Mouse (Mus musculus) macrophage (primary cell): ENCODE results near the gene Camsap3. TPM values are rescaled to one million over a fixed set of nuclear protein-coding genes. Genes with fewer than 3 reads are reported as not detected.

ENCODE experiments used
- H3K27ac ChIP-seq: fragments of 350-480 bp; formaldehyde crosslinking; 2 replicates; pipeline ENCODE4 v1.9.0; 2021
- H3K36me3 ChIP-seq: fragments of 350-480 bp; formaldehyde crosslinking; 2 replicates; pipeline ENCODE4 v1.9.0; 2021; ENCODE audit errors: inconsistent target
- H3K4me3 ChIP-seq: fragments of 350-480 bp; formaldehyde crosslinking; 2 replicates; pipeline ENCODE4 v1.9.0; 2021; ENCODE audit errors: inconsistent target
- H3K79me2 ChIP-seq: fragments of 350-480 bp; formaldehyde crosslinking; 2 replicates; pipeline ENCODE4 v1.9.0; 2021; ENCODE audit errors: inconsistent target
- WGBS: methylation state at CpG from one replicate; pipeline ENCODE4 v1.1.7; 2026; ENCODE audit warnings: inconsistent platforms; ENCODE audit not compliant: missing documents; 5-methylcytosine and 5-hydroxymethylcytosine counted together
- polyA plus RNA-seq: library from polyadenylated mRNA; stranded (reverse); fragments of 250-400 nt; gene quantifications from 3 replicates; pipeline ENCODE4 v1.2.4, GENCODE M21; 2018; ENCODE audit warnings: inconsistent platforms

The Camsap3 gene
- polyA plus RNA-seq, 1 experiment from 2014 or later, result 0.52 TPM

- H3K27ac ChIP-seq, result no peak overlapping the region
- 100% methylated on average over 2 of the region's 2 CpGs for WGBS
- H3K4me3 ChIP-seq, result no peak overlapping the region
- H3K79me2 ChIP-seq, result no peaks in the 10 kb centered on the region
- H3K36me3 ChIP-seq, result no peaks in the 10 kb centered on the region
Observed at GRCm38 (mm10) chr8:3586452-3586851, 641 bp upstream of the Camsap3 start.

DNA sequence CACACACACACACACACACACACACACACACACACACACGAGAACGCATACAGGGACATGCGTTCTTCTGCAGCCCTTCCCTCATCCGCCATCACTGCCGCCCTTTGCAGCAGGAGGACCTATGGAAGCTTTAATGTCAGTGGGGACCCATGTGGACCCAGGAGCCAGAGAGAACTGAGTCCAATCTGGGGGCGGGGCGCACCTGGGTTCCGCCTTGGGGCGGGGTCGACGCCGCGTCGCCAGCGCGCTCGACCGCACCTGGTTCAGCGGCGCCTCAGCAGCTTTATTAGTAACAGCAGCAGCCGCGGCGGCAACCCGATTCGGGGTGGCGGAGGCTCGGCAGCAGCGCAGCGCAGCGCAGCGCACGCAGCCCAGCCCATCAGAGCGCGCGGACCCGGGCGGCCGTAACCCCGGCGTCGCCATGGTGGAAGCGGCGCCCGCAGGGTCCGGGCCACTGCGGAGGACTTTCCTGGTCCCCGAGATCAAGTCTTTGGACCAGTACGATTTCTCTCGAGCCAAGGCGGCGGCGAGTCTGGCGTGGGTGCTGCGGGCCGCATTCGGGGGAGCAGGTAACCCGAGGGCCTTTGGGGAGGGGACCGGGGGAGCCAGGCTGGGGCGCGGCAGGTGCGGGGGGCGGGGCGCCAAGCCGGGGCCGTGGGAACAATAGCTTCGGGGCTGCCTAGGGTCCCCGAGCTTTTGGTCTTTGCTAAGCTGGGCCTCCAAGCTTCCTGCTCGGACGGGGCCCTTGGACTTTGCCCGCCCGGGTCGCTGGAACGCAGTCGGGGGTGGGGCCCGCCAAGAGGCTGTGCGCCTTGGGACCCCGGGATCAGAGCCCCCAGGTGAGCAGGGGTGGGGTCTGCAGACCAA lies 531 bp downstream of the Camsap3 start:
- Histone ChIP-seq H3K36me3 (no peaks in the 10 kb centered on the region), H3K79me2 (no peaks in the 10 kb centered on the region), H3K4me3 (no peak overlapping the region), H3K27ac (no peak overlapping the region)
- WGBS, result 2% methylated on average over 67 of the region's 77 CpGs

GRCm38 (mm10) chr8:3588258-3588633 lies 1.2 kb downstream of the Camsap3 start:
- H3K4me3 ChIP-seq, result no peak overlapping the region
- no peaks in the 10 kb centered on the region for H3K79me2 ChIP-seq
- H3K36me3 ChIP-seq, result no peaks in the 10 kb centered on the region
- 40% methylated on average over 6 of the region's 11 CpGs for WGBS
- no peak overlapping the region for H3K27ac ChIP-seq

DNA sequence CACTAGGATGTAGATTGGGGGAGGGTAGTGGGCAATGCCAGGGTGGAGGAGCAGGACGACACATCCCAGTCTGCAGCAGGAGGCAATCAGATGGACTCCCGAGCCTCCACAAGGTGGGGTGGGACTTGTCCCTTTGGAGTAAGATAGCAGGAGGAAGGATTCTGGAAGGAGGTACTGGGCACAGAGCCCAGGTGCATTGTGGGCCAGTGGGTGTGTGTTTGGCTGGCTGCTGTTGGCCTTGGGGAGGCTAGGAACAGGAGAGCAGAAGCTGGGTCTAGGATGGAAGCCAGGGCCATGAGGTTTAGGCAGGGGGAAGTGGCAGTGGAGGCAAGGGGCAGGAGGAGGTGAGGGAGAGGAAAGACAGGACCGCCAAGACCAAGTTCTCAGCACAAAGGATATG lies 6.4 kb downstream of the Camsap3 start:
- H3K4me3 ChIP-seq, result no peak overlapping the region
- no peaks in the 10 kb centered on the region for H3K79me2 ChIP-seq
- no peaks in the 10 kb centered on the region for H3K36me3 ChIP-seq
- no peak overlapping the region for H3K27ac ChIP-seq
- 71% methylated on average over 3 of the region's 3 CpGs for WGBS

- Histone ChIP-seq H3K36me3 (no peaks in the 10 kb centered on the region), H3K27ac (no peak overlapping the region), H3K79me2 (no peaks in the 10 kb centered on the region), H3K4me3 (no peak overlapping the region)
- 93% methylated on average over 2 of the region's 2 CpGs for WGBS
Observed at GRCm38 (mm10) chr8:3594466-3594865, 7.4 kb downstream of the Camsap3 start.

DNA sequence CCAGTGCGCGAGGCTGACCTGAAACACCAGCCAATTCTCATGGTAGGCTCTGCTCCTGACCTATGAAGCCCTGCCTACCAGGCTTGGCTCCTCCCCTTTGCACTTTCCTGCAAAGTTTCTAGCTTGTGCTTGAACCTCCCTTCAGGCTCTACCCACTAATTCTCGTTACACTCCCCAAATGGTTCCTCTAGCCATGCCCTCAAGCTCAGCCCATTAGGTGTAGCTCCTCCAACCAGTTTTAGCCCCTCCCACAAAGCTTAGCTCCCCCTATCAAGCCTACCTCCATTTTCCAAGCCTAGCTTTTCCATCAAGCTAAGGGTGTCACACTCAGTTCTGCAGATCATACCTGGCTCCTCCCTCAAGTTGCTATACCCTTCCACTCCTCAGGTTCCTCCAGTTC lies 11.0 kb downstream of the Camsap3 start:
- Histone ChIP-seq H3K36me3 (no peaks in the 10 kb centered on the region), H3K4me3 (no peak overlapping the region), H3K27ac (no peak overlapping the region), H3K79me2 (no peaks in the 10 kb centered on the region)
- WGBS, result 86% methylated on average over 3 of the region's 3 CpGs

DNA sequence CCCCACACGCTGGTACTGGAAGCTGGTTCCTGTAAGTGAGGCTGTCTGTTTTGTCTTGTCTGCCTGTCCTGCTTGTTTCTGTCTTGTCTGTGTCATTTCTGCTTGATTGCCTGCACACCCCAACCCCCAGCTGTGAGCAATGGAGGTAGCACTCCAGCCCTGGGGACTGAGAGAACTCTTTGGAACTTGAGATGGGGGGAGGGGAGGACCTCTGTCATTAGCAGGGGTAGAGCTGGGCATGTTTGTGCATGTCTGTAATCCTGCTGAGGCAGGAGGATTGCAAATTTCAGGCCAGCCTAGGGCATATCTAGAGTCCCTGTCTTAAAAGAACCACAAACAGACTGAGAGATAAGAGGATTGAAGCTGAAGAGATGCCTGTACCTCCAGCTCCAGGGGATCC lies 12.1 kb downstream of the Camsap3 start:
- Histone ChIP-seq H3K27ac (no peak overlapping the region), H3K79me2 (no peaks in the 10 kb centered on the region)
- WGBS, result 95% methylated on average over 1 of the region's 1 CpGs

GRCm38 (mm10) chr8:3600401-3600800 lies 13.3 kb downstream of the Camsap3 start:
- no peaks in the 10 kb centered on the region for H3K36me3 ChIP-seq
- no peak overlapping the region for H3K4me3 ChIP-seq
- no peak overlapping the region for H3K27ac ChIP-seq
- 97% methylated on average over 5 of the region's 6 CpGs for WGBS
- no peaks in the 10 kb centered on the region for H3K79me2 ChIP-seq

More for the DNA sequence above, 12.1 kb downstream of the Camsap3 start:
- H3K36me3 ChIP-seq, result no peaks in the 10 kb centered on the region
- no peak overlapping the region for H3K4me3 ChIP-seq

DNA sequence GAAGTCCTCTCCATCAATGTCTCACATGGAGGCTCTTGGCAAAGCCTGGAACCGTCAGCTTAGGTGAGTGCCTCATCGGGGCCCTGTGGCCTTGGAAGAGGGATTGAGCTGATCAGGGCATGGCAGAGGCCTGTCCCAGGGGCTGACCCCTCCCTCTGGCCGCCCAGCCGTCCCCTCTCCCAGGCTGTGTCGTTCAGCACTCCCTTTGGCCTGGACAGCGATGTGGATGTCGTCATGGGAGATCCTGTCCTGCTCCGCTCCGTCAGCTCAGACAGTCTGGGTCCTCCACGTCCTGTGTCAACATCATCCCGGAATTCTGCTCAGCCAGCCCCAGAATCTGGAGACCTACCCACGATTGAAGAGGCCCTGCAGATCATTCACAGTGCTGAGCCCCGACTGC lies 16.3 kb downstream of the Camsap3 start:
- 93% methylated on average over 13 of the region's 13 CpGs for WGBS
- Histone ChIP-seq H3K4me3 (no peak overlapping the region), H3K36me3 (no peaks in the 10 kb centered on the region), H3K79me2 (no peaks in the 10 kb centered on the region), H3K27ac (no peak overlapping the region)

DNA sequence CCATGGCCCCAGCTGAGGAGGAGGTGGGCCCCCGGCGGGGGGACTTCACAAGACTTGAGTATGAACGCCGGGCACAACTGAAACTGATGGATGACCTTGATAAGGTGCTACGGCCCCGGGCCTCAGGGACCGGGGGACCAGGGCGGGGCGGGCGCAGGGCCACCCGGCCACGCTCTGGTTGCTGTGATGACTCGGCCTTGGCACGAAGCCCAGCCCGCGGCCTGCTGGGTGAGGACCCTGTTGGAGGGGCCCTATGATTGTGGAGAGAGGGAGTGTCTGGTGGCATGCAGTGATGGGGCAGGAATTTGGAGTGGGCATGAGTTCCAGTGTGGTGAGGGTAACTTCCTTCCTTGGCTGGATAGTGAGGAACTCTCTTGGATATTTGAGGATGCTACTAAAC lies 19.5 kb downstream of the Camsap3 start:
- 26% methylated on average over 14 of the region's 16 CpGs for WGBS
- H3K36me3 ChIP-seq, result peaks cover 19% of the 10 kb centered on the region
- H3K79me2 ChIP-seq, result no peaks in the 10 kb centered on the region

DNA sequence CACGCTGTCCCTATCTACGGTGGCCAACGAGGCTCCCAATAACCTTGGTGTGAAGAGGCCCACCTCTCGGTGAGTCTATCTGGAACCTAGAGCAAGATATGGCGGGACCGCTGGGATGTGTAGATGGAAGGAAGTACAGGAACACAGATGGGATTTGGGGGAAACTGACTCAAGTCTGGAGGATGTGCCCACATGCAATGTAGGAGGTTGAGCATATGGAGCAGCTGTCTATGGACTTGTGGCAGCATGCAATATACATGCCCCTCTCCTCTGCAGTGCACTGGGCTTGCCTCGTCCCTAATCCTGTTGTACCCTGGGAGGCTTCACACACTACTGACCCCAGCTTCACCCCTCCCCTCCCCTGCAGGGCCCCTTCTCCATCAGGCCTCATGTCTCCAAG lies 20.7 kb downstream of the Camsap3 start:
- 97% methylated on average over 7 of the region's 7 CpGs for WGBS
- no peak overlapping the region for H3K27ac ChIP-seq
- H3K79me2 ChIP-seq, result no peaks in the 10 kb centered on the region
- no peak overlapping the region for H3K4me3 ChIP-seq
- H3K36me3 ChIP-seq, result peaks cover 32% of the 10 kb centered on the region

More for the DNA sequence above, 19.5 kb downstream of the Camsap3 start:
- no peak overlapping the region for H3K27ac ChIP-seq
- H3K4me3 ChIP-seq, result no peak overlapping the region

DNA sequence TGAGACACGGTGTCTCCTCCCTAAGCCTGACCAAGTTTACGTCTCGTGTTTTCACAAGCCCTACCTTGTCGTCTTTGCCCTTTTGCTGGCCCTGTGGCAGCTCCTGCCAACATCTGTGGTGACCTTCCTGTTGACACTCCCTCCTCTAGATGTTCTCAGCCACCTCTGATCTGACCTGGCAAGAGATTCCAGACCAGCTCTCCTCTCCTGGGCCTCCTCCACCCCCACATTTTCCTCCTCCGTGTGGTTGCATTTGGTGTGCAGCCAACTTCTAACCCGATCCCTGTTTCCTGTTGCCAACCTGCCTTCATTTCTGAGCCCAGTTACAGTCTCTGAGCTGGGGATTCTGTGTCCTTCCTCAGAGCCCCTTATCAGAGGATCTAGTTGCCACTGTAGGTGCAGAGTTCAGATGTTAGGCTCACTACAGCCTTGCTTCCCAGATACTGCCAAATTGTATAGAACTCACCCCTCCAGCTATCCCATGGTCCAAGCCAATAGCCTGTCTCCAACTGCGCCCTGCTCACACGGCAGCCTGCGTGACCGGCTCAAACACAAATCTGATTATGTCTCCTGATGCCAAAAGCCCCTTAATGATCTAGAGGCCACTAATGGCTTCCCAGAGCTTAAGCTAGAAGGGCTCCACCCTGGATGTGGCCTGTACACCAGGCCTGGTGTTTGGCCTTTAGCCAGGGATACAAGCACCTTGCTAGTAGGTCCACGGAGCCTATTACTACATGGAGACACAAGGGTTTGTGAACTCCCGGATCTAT lies 22.1 kb downstream of the Camsap3 start:
- peaks cover 46% of the 10 kb centered on the region for H3K36me3 ChIP-seq
- no peak overlapping the region for H3K4me3 ChIP-seq
- 56% methylated on average over 12 of the region's 12 CpGs for WGBS
- H3K27ac ChIP-seq, result no peak overlapping the region
- H3K79me2 ChIP-seq, result no peaks in the 10 kb centered on the region

DNA sequence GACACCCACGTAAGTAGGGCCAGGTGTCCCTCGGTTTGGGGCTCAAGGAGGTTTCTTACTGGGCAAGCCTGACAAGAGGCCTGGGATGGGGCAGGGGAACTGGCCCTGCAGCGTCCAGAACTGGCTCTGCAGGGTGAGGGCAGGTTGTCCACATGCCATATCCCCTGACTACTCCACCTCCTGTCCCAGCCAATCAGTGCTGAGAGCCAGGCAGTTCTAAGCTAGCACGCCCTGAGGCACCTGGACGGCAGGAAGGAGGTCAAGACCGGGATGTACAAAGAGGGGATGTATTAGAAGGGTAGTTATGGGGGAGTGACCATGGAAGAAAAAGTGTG lies 22.7 kb downstream of the Camsap3 start:
- H3K27ac ChIP-seq, result no peak overlapping the region
- H3K36me3 ChIP-seq, result peaks cover 51% of the 10 kb centered on the region
- 98% methylated on average over 6 of the region's 6 CpGs for WGBS
- no peaks in the 10 kb centered on the region for H3K79me2 ChIP-seq
- no peak overlapping the region for H3K4me3 ChIP-seq

DNA sequence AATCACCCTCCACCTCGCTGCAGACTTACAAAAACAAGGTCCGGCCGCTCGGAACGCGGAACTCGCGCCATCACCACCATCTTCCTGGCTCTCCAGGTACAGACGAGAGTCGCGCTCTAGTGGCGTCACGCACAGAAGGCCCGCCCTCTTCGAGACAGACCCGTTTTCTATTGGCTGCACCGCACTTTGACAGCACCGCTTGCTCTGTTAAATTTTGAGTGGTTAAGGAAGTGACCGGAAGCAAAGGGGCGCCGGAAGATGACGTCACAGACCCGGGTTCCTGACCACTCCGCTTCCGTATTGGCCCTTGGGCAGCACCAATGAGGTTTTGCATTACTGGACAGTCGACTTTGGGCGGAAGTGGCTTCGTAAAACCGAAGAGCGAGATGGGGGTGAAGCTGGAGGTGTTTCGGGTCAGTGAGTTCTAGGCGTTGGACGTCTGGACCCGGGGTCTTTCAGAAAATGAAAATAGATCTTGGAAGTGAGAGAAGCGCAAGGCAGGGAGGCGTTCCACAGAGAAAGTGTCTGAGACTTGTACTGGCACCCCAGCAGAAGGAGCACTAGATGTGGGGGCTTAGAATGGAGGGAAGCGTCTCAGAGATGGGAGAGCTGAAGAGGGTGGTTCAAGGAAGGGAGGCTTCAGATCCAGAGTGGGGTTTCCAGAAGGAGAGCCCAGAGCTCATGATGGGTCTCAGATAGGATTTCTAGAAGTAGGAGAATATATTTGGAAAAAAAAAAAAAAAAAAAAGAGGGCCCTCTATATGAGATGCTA lies 34.3 kb downstream of the Camsap3 start, which contains the start of the genes Xab2 and Pet100:
Gene Xab2, minus strand, starts transcription at position 118 of the 772 bp plus-strand sequence.
Gene Pet100, plus strand, starts transcription at position 350 of the 772 bp plus-strand sequence.
- Histone ChIP-seq H3K4me3 (peak within 1 kb of the TSS; percentile 99), H3K36me3 (peaks cover 32% of the 10 kb centered on the region), H3K27ac (peak within 1 kb of the TSS; percentile 46), H3K79me2 (peaks cover 44% of the 10 kb centered on the region)
- 1% methylated on average over 36 of the region's 37 CpGs for WGBS
